Mouse (Mus musculus): ENCODE results near the gene Kcnh5.

Gene Kcnh5

DNA sequence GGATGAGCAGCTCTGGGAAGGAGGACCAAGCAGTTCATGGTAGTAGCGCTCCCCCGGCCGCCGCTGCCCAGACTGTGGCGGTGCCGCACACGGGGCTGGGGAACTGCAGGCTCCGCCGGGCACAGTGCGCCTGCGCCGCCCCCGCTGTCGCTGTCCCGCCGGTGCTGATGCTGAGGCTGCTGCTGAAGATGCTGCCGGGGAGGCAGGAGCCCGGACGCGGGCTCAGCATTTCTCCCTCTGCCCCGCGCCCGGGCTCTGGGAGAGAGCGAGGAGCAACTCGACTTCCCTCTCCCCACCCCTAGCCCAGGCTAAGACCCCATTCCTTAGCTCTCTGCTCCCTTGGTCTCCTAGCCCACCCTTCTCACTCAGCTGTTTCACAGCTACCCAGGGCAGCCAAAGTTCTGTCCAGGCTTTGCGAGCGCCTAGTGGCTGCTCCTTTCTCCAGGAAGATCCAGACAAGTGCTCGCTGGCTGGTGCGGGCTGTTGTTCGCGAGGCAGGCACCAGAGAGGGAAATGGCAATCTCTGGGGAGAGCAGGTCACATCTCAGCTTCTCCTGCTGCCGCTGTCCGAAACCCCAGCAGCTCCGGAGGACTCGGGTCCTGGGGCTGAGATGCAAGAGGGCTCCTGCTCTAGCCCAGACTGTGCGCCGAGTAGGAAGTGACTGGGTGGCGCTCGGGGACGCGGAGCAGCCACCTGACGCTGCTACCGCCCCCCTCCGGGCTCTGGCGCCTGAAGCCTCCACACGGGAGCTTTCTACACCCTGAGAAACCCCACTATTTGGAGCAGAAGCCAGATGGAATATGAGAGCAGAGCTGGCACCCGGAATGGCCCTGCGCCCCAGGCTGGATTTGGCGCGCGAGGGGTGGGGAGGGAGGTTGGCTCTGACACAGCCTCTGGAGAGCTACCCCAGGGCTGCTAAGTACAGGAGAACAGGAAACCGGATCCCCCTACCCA, at the start of gene Kcnh5:
TSS of gene Kcnh5 (minus strand) at position 642 of the 955 bp plus-strand sequence.
- peak in 1 of 2 experiments; percentile 23 for DNase-seq

GRCm38 (mm10) chr12:75223966-75224365, 46.8 kb upstream of the Kcnh5 start:
- no peak for DNase-seq

DNA sequence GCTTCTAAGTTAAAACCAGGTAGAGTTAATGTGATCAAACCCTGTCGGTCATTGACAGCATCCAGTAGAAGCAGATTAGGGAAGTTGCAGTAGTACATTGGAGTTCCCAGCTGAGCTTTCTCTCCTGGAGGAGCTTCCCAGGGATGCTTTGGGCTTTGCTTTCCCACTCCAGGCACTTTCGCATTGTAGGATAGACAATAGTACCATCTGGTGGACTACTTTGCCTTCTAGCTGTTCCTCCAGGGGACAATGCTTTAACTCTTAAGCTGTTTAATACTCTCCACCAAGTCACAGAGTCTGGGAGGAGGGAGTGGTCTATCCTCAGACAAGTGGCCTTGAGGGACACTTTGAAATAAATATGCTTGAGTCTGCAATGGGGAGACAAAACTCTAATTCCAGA, 12.3 kb upstream of the Kcnh5 start:
- DNase-seq = no peak

DNA sequence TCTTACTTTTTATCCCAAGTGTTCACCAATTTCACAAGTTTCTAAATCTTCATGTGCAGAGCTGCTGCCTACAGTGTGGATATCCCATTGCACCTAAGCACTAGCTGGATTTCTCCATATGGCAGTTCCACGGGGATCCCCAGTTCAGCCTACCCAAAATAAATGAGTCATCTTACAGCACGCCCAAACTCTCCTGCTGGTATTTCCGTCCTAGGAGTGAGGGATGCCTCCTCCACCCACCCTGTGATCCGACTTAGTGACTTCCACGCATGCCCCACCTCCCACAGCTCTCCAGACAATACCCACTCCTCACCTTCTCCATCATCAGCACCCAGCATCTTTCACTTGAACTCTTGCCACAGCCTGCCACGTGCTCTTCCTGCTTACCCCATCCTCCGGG, 5.5 kb upstream of the Kcnh5 start:
- no peak for DNase-seq

- DNase-seq = no peak
Measured at GRCm38 (mm10) chr12:75179491-75179890, 2.4 kb upstream of the Kcnh5 start.

- DNase-seq = no peak
Measured at GRCm38 (mm10) chr12:75177646-75178030, 506 bp upstream of the Kcnh5 start.

- DNase-seq = no peak
Measured at GRCm38 (mm10) chr12:75175931-75176565, 1.1 kb downstream of the Kcnh5 start.

DNA sequence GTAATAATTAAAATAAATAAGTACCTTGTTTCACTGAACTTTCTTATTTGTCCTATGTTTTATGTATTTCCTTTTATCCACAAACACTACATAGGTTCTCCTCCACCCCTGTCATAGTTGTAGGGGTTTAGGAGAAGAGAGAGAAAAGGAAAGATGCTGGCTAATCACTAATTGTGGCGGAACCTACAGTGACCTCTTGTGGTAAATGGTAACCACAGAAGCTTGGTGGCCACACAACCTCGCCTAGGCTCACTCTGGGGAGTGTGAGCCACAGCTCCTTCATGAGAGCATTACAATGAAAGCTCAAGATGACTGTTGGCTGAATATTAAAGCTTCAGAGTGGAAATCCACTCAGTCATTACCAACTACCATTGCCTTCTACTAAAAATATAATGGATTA, 6.2 kb downstream of the Kcnh5 start:
- no peak for DNase-seq

GRCm38 (mm10) chr12:75153076-75153568, 24.0 kb downstream of the Kcnh5 start:
- DNase-seq = no peak

DNA sequence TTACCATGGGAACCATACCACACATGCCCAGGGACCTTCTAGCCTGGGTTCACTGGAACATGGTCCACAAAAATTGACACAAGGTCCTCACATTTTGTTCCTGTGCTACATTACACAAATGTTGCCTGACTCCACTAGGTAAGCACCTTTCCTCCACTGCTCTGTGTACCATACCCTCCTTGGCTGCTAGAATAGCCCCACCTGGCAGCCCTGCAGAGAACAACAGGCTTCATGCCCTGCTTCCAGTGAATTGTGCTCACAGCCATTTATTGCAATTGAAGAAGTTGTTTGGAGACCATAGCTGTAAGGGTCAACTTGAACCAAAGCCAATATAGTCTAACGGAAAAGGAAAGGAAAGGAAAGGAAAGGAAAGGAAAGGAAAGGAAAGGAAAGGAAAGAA, 37.3 kb downstream of the Kcnh5 start:
- no peak for DNase-seq

DNA sequence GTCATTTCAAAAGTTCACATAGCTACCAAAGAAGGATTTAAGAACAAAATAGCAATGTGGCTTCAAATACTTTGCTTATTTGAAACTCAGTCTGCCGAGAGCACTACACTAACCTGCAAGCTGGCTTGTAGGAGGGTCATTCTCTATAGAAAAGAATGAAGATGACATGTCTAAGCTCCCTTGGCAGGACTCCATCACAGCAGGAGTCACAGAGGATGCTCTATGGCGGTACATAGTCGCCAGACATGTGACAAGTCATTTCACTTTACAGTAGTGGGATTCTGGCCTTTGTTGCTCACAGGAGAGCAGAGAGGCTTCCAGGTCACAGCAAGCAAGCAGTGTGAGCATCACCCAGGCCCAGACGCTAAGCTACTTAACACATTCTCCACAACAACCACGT, 85.2 kb downstream of the Kcnh5 start:
- DNase-seq = no peak

DNA sequence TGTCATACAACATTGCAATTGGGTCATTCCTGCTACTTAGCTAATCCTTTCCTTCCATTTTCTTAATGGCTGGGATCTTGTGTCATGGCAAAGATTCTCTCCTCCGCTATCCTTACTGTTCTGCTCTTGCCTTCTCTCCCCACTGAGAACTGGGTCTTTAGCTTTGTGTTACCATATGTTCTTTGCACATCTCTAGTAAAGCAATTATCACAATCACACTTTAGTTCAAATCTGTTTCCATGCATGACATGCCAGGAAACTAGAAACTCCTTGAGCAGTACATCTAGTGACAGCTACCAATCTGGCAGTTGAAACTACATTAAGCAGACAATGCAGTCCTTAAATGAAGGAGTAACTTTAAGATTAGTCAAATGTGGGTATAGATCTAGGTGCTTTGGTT, 86.2 kb downstream of the Kcnh5 start:
- DNase-seq = no peak

GRCm38 (mm10) chr12:75077175-75077574, 100.0 kb downstream of the Kcnh5 start:
- DNase-seq = no peak

GRCm38 (mm10) chr12:75071043-75071442, 106.1 kb downstream of the Kcnh5 start:
- no peak for DNase-seq

GRCm38 (mm10) chr12:75062571-75062970, 114.6 kb downstream of the Kcnh5 start:
- DNase-seq = no peak

GRCm38 (mm10) chr12:75061731-75062130, 115.4 kb downstream of the Kcnh5 start:
- DNase-seq = no peak

DNA sequence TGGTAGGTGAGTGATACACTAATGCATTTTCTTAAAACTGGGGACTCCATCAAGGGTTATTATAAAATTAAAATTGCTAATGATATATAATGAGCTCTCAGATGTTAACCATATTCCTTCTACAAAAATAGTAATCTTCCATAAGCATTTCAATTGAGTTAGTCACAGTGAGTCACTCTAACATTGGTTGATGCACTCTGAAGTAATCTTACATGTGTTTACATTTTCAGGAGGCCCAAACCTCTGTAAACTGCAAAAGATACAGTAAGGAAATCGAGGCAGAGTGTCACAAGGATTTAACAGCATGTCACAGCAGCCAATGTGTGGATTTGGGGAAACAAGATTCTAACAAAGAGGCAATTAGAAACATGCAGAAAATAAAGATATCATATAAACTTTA, 123.4 kb downstream of the Kcnh5 start:
- DNase-seq = no peak

- no peak for DNase-seq
Measured at GRCm38 (mm10) chr12:75036694-75037093, 140.4 kb downstream of the Kcnh5 start.

GRCm38 (mm10) chr12:75031970-75032864, 144.9 kb downstream of the Kcnh5 start:
- no peak for DNase-seq

DNA sequence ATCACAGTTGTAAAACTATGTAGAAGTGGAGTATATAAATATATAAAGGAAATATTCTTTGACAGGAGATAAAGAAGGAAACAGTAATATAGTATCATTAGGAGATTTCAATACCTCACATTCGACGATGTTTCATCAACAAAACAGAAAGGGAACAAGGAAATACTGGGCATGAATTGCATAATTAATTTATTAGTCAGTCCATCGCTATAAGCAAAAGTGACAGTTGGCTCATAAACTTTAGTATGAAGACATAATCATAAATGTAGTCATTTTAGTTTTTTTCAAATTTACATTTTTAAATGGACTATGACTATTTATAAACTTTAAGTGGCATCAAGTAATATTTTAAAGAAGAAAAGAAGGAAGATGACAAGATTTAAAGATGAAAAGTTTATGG, 205.9 kb downstream of the Kcnh5 start:
- DNase-seq = no peak

GRCm38 (mm10) chr12:74969420-74969819, 207.7 kb downstream of the Kcnh5 start:
- no peak for DNase-seq

DNA sequence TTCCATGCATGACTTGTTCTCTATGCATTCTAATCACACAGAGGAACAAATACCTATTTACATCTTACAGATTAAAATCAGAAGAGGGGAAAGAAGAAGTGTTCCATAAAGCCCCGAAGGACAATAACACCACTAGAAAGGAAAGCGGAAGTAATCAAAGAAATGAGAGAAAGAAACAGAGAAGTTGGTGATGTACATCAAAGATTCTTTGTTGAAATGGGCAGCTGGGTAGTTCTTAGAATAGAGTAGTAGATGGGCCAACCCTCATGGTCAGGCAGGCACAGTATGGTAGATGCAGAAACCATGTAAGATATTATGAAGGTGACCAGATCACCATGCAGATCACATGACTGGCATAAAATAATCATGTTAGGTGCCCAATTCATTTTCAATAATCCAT, 210.9 kb downstream of the Kcnh5 start:
- no peak for DNase-seq

DNA sequence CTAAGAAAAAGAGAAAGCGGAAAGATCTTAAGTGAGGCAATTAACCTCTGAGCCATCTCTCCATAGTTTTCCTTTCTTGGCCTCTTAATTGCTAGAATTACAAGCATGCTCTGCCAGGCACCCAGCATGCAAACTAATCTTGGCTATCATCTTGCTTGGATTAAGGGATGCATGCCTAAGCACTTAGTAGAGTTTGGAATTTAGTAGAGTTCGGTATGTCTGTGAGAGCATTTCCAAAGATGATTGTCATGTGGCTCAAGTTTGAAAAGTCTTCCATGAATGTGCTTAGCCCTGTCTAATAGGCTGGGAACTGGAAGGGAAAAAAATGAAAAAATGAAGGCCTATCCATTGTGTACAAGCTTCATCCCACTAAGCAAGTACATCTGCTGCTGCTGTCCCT, 224.5 kb downstream of the Kcnh5 start:
- no peak for DNase-seq

Measured in lung, postnatal 4 days (tissue).